Comparison of ENCODE assay signal across 14 mouse cellular contexts in genomic region chrX:77608947-77609703, GRCm38 (mm10).
DNase-seq lines count a peak whose midpoint lies in the region; ATAC-seq and TF ChIP-seq lines count a peak whose summit lies in the region.
"Had no signal": no experiment of that assay in that cellular context is flagged by ENCODE, and none has a peak within 500 bp of the region (broad histone marks: within the 10 kb centered on the region; RNA-seq: fewer than 3 reads in every experiment).

No protein-coding gene starts in this region.

- H3K27me3 ChIP-seq in forebrain, embryonic 15.5 days = no peaks in the 10 kb centered on the region
- no peaks in the 10 kb centered on the region for H3K27me3 ChIP-seq in forebrain, postnatal 0 days (ENCODE audit: insufficient read depth, low read length)
- no peaks in the 10 kb centered on the region for H3K27me3 ChIP-seq in intestine, embryonic 15.5 days (replicated peaks)
- H3K27me3 ChIP-seq: hindbrain, embryonic 15.5 days; lung, embryonic 15.5 days; midbrain, embryonic 13.5 days had no signal

- no peak overlapping the region for H3K9ac ChIP-seq in forebrain, embryonic 15.5 days (replicated peaks)
- H3K9ac ChIP-seq in forebrain, postnatal 0 days = no peak overlapping the region
- H3K9ac ChIP-seq in intestine, embryonic 15.5 days = no peak overlapping the region
- H3K9ac ChIP-seq: hindbrain, embryonic 15.5 days; lung, embryonic 15.5 days; midbrain, embryonic 13.5 days had no signal

- WGBS in forebrain, embryonic 15.5 days = 47% methylated on average over 2 of the region's 2 CpGs
- 50% methylated on average over 2 of the region's 2 CpGs for WGBS in forebrain, postnatal 0 days
- WGBS in intestine, embryonic 15.5 days = 28% methylated on average over 2 of the region's 2 CpGs

- ATAC-seq in forebrain, embryonic 15.5 days (replicated peaks) = 0 out of 2 replicates have a peak, but pooled peaks have one; percentile 23
- no peak for ATAC-seq in forebrain, postnatal 0 days
- ATAC-seq in megakaryocyte-erythroid progenitor cell, adult 5-6 weeks (replicated peaks; ENCODE audit: low FRiP score, low TSS enrichment, poor library complexity, severe bottlenecking) = 0 out of 2 replicates have a peak, but pooled peaks have one; percentile 18
- ATAC-seq in erythroid progenitor cell, adult 5-6 weeks (replicated peaks; ENCODE audit: low FRiP score, poor library complexity, severe bottlenecking) = no peak
- ATAC-seq in intestine, embryonic 15.5 days = no peak
- ATAC-seq: midbrain, embryonic 13.5 days had no signal

- DNase-seq in forebrain, postnatal 0 days = no peak
- peak; percentile 7 for DNase-seq in kidney, adult 9 months
- no peak for DNase-seq in kidney, adult 11 months
- peak; percentile 77 for DNase-seq in R1 (ENCODE audit: low read depth, low spot score)
- DNase-seq: cerebellum, adult 18-20 months; liver; thymus, postnatal 25 days had no signal

- no peak overlapping the region for H3K4me2 ChIP-seq in forebrain, embryonic 15.5 days (replicated peaks)
- no peak overlapping the region for H3K4me2 ChIP-seq in forebrain, postnatal 0 days (ENCODE audit: low read depth)
- no peak overlapping the region for H3K4me2 ChIP-seq in intestine, embryonic 15.5 days (replicated peaks)
- H3K4me2 ChIP-seq: hindbrain, embryonic 15.5 days; lung, embryonic 15.5 days; midbrain, embryonic 13.5 days had no signal

- H3K4me3 ChIP-seq in forebrain, embryonic 15.5 days = no peak overlapping the region
- no peak overlapping the region for H3K4me3 ChIP-seq in forebrain, postnatal 0 days (ENCODE audit: low read depth, low read length)
- H3K4me3 ChIP-seq in intestine, embryonic 15.5 days (replicated peaks) = no peak overlapping the region
- H3K4me3 ChIP-seq: hindbrain, embryonic 15.5 days; lung, embryonic 15.5 days; midbrain, embryonic 13.5 days had no signal

- no peak for TF ChIP-seq CTCF in forebrain, postnatal 0 days (IDR thresholded peaks at IDR 0.05; ENCODE audit: low read depth)

- no peaks in the 10 kb centered on the region for H3K36me3 ChIP-seq in forebrain, embryonic 15.5 days
- H3K36me3 ChIP-seq in forebrain, postnatal 0 days (ENCODE audit: insufficient read depth) = no peaks in the 10 kb centered on the region
- no peaks in the 10 kb centered on the region for H3K36me3 ChIP-seq in intestine, embryonic 15.5 days
- H3K36me3 ChIP-seq: hindbrain, embryonic 15.5 days; lung, embryonic 15.5 days; midbrain, embryonic 13.5 days had no signal

- no peaks in the 10 kb centered on the region for H3K9me3 ChIP-seq in forebrain, embryonic 15.5 days
- no peaks in the 10 kb centered on the region for H3K9me3 ChIP-seq in forebrain, postnatal 0 days (ENCODE audit: low read length)
- H3K9me3 ChIP-seq in intestine, embryonic 15.5 days = no peaks in the 10 kb centered on the region
- H3K9me3 ChIP-seq: hindbrain, embryonic 15.5 days; lung, embryonic 15.5 days; midbrain, embryonic 13.5 days had no signal

- H3K27ac ChIP-seq in forebrain, embryonic 15.5 days (replicated peaks) = no peak overlapping the region
- no peak overlapping the region for H3K27ac ChIP-seq in forebrain, postnatal 0 days (ENCODE audit: low read depth, low read length)
- H3K27ac ChIP-seq in intestine, embryonic 15.5 days = no peak overlapping the region
- H3K27ac ChIP-seq: hindbrain, embryonic 15.5 days; lung, embryonic 15.5 days; midbrain, embryonic 13.5 days had no signal

- no peaks in the 10 kb centered on the region for H3K4me1 ChIP-seq in forebrain, embryonic 15.5 days
- no peaks in the 10 kb centered on the region for H3K4me1 ChIP-seq in forebrain, postnatal 0 days (ENCODE audit: insufficient read depth)
- H3K4me1 ChIP-seq in intestine, embryonic 15.5 days (replicated peaks) = no peaks in the 10 kb centered on the region
- H3K4me1 ChIP-seq: hindbrain, embryonic 15.5 days; lung, embryonic 15.5 days had no signal

Comparison
In these comparisons a context has a peak if more than half of its experiments do, and no peak if none do; other contexts are left out.
1. ATAC-seq: peak in forebrain, embryonic 15.5 days (single experiment) and megakaryocyte-erythroid progenitor cell, adult 5-6 weeks (single experiment); none in forebrain, postnatal 0 days (single experiment), erythroid progenitor cell, adult 5-6 weeks (single experiment) and intestine, embryonic 15.5 days (single experiment).
2. DNase-seq: peak in kidney, adult 9 months (single experiment) and R1 (single experiment); none in forebrain, postnatal 0 days (single experiment) and kidney, adult 11 months (single experiment).